In the genomic region with DNA sequence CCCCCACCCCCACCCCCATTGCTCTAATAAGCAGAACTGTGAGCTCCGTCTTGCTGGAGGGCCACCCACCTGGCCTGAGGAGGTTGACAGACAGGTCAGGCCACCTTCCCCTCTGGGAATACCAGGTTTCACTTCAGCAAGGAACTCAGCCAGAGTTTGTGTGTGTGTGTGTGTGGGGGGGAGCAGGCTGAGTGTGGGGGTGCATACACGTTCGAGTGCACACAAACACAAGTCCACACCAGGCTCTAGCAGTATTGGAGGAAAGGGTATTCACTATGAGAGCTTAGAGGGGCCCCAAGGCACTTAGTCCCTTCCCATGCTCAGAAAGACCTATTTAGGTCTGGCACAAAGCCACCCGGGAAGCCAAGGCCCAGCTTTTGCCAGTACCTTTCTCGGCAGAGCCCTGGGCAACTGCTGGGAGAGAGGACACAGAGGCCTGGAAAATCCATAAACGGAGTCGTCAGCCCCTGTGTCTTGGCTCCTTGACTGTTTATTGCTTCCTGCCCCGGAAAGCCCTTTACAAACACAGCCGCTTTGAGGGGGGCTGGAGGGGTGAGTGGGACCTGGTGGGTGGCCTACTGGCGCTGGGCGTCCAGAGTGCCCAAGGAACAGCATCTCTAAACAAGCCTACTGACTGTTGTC, we compare ENCODE assay signal across 9 mouse cellular contexts. TPM values are rescaled to one million over a fixed set of nuclear protein-coding genes. Genes with fewer than 3 reads are reported as not detected.
A peak's percentile ranks its signal among the peaks of the same experiment; 100 is the strongest.
DNase-seq lines count a peak whose midpoint lies in the region; ATAC-seq and TF ChIP-seq lines count a peak whose summit lies in the region.
"Had no signal": no experiment of that assay in that cellular context is flagged by ENCODE, and none has a peak within 500 bp of the region (broad histone marks: within the 10 kb centered on the region; RNA-seq: fewer than 3 reads in every experiment).

No protein-coding gene starts in this region.

- no peak for TF ChIP-seq CTCF in liver, postnatal 0 days (IDR thresholded peaks at IDR 0.05; ENCODE audit: low read depth)
- TF ChIP-seq CTCF in hindbrain, postnatal 0 days (IDR thresholded peaks at IDR 0.05; ENCODE audit: low read depth) = no peak
- TF ChIP-seq CTCF in lung, adult 2 months (IDR thresholded peaks at IDR 0.05; ENCODE audit: insufficient read depth, low read length) = no peak

- H3K9me3 ChIP-seq in liver, embryonic 11.5 days (ENCODE audit: control insufficient read depth, low read length) = no peaks in the 10 kb centered on the region
- H3K9me3 ChIP-seq in liver, postnatal 0 days (ENCODE audit: low read length) = no peaks in the 10 kb centered on the region
- H3K9me3 ChIP-seq in hindbrain, postnatal 0 days (ENCODE audit: low read length) = no peaks in the 10 kb centered on the region

- DNase-seq in liver, embryonic 11.5 days (ENCODE audit: low spot score) = no peak
- DNase-seq in liver, postnatal 0 days = no peak
- peak; percentile 78 for DNase-seq in cerebellum, adult 9-10 months
- peak; percentile 57 for DNase-seq in gastrocnemius, postnatal 10 days
- peak; percentile 65 for DNase-seq in hindbrain, postnatal 0 days (ENCODE audit: low spot score)
- peak; percentile 62 for DNase-seq in lung, adult 2 months
- DNase-seq in spleen, postnatal 36 days (ENCODE audit: low spot score in 2 of 2) = peak; percentile 81

- H3K9ac ChIP-seq in liver, embryonic 11.5 days (ENCODE audit: low read depth, low read length) = no peak overlapping the region
- no peak overlapping the region for H3K9ac ChIP-seq in liver, postnatal 0 days (replicated peaks)
- 0 out of 2 replicates have a peak overlapping the region, but pooled peaks have one; percentile 33 for H3K9ac ChIP-seq in hindbrain, postnatal 0 days (replicated peaks; ENCODE audit: low read length)

- peaks cover 60% of the 10 kb centered on the region for H3K4me1 ChIP-seq in liver, embryonic 11.5 days (replicated peaks; ENCODE audit: control insufficient read depth, insufficient read depth, low read length)
- peaks cover 32% of the 10 kb centered on the region for H3K4me1 ChIP-seq in liver, postnatal 0 days (ENCODE audit: insufficient read depth)
- H3K4me1 ChIP-seq in hindbrain, postnatal 0 days (ENCODE audit: insufficient read depth, low read length) = 0 out of 2 replicates have a peak, but pooled peaks cover 5% of the 10 kb centered on the region
- peaks cover 52% of the 10 kb centered on the region for H3K4me1 ChIP-seq in lung, adult 2 months (ENCODE audit: control insufficient read depth, insufficient read depth, low read length)

- ATAC-seq in liver, embryonic 11.5 days (replicated peaks; ENCODE audit: low FRiP score) = no peak
- no peak for ATAC-seq in liver, postnatal 0 days
- peak; percentile 80 for ATAC-seq in hindbrain, postnatal 0 days
- ATAC-seq in inflammation-experienced regulatory T-cells, adult 6 months = no peak
- ATAC-seq: Patski had no signal

- TF ChIP-seq POLR2A in lung, adult 2 months (IDR thresholded peaks at IDR 0.05; ENCODE audit: borderline replicate concordance, extremely low read depth, low read depth, low read length) = no peak

- WGBS in liver, embryonic 11.5 days = 38% methylated on average over 11 of the region's 11 CpGs
- 44% methylated on average over 11 of the region's 11 CpGs for WGBS in liver, postnatal 0 days (ENCODE audit: insufficient replicate concordance)
- WGBS in hindbrain, postnatal 0 days = 9% methylated on average over 11 of the region's 11 CpGs
- WGBS in lung, adult 2 months = 15% methylated on average over 11 of the region's 11 CpGs

- H3K27me3 ChIP-seq in liver, embryonic 11.5 days (replicated peaks; ENCODE audit: control insufficient read depth, insufficient read depth, low read length) = 0 out of 2 replicates have a peak, but pooled peaks cover 3% of the 10 kb centered on the region
- no peaks in the 10 kb centered on the region for H3K27me3 ChIP-seq in liver, postnatal 0 days (ENCODE audit: insufficient read depth, low read length)
- no peaks in the 10 kb centered on the region for H3K27me3 ChIP-seq in hindbrain, postnatal 0 days (ENCODE audit: insufficient read depth, low read length)
- H3K27me3 ChIP-seq: Patski had no signal

- H3K4me2 ChIP-seq in liver, embryonic 11.5 days = no peak overlapping the region
- H3K4me2 ChIP-seq in liver, postnatal 0 days (ENCODE audit: low read depth, low read length) = no peak overlapping the region
- no peak overlapping the region for H3K4me2 ChIP-seq in hindbrain, postnatal 0 days (ENCODE audit: low read depth, low read length)

- H3K36me3 ChIP-seq in liver, embryonic 11.5 days (ENCODE audit: control insufficient read depth, insufficient read depth, low read length) = no peaks in the 10 kb centered on the region
- no peaks in the 10 kb centered on the region for H3K36me3 ChIP-seq in liver, postnatal 0 days (replicated peaks; ENCODE audit: insufficient read depth, low read length)
- no peaks in the 10 kb centered on the region for H3K36me3 ChIP-seq in hindbrain, postnatal 0 days (ENCODE audit: insufficient read depth, low read length)

- H3K4me3 ChIP-seq in liver, embryonic 11.5 days (ENCODE audit: low read depth, low read length) = no peak overlapping the region
- H3K4me3 ChIP-seq in liver, postnatal 0 days (ENCODE audit: low read depth, low read length) = no peak overlapping the region
- H3K4me3 ChIP-seq in hindbrain, postnatal 0 days (ENCODE audit: low read length) = no peak overlapping the region
- no peak overlapping the region for H3K4me3 ChIP-seq in lung, adult 2 months (replicated peaks; ENCODE audit: extremely low read depth, low read depth, low read length)

- TF ChIP-seq EP300 in liver, postnatal 0 days (IDR thresholded peaks at IDR 0.05; ENCODE audit: low read depth) = no peak

- 0 out of 2 replicates have a peak overlapping the region, but pooled peaks have one; percentile 25 for H3K27ac ChIP-seq in liver, embryonic 11.5 days (ENCODE audit: low read depth, low read length)
- no peak overlapping the region for H3K27ac ChIP-seq in liver, postnatal 0 days (ENCODE audit: low read depth)
- H3K27ac ChIP-seq in hindbrain, postnatal 0 days = peak overlapping the region; percentile 73

RNA-seq across cellular contexts. Expression of gene Cuedc1, which starts 50.9 kb away (rescaled TPM):
- polyA plus RNA-seq in liver, embryonic 11.5 days (2014; fragmentation: Nextera tagmentation; extraction: Ambion mirVana) = 5.3 and 6.9 TPM in 2 replicates
- 1.2 and 1.6 TPM in 2 replicates for polyA plus RNA-seq in liver, postnatal 0 days (2015; fragmentation: Nextera tagmentation; extraction: Ambion mirVana)
- 10 to 100 TPM; 50.5 to 60.6 TPM for total RNA-seq in gastrocnemius, postnatal 10 days (2021)
- total RNA-seq in hindbrain, postnatal 0 days (2014; rRNA removed) = 33.6 and 44.6 TPM in 2 replicates
- polyA plus RNA-seq in hindbrain, postnatal 0 days (2015; fragmentation: Nextera tagmentation; extraction: Ambion mirVana) = 35.8 and 40.9 TPM in 2 replicates
- 40.7 and 42.9 TPM in 2 replicates for polyA plus RNA-seq in lung, adult 2 months (2012; rRNA removed)
- 1 to 10 TPM; 2.0 to 6.4 (median 5.2) TPM for polyA plus RNA-seq in inflammation-experienced regulatory T-cells, adult 6 months (2017; shearing (Covaris generic))

RNA-seq across cellular contexts. Expression of gene Mrps23, which starts 55.4 kb away (rescaled TPM):
- polyA plus RNA-seq in liver, embryonic 11.5 days (2014; fragmentation: Nextera tagmentation; extraction: Ambion mirVana) = 73.7 and 79.5 TPM in 2 replicates
- 28.7 and 29.3 TPM in 2 replicates for polyA plus RNA-seq in liver, postnatal 0 days (2015; fragmentation: Nextera tagmentation; extraction: Ambion mirVana)
- total RNA-seq in gastrocnemius, postnatal 10 days (2021) = 100 to 1,000 TPM; 121 to 133 TPM
- 29.0 and 48.7 TPM in 2 replicates for total RNA-seq in hindbrain, postnatal 0 days (2014; rRNA removed)
- polyA plus RNA-seq in hindbrain, postnatal 0 days (2015; fragmentation: Nextera tagmentation; extraction: Ambion mirVana) = 66.4 and 67.1 TPM in 2 replicates
- polyA plus RNA-seq in lung, adult 2 months (2012; rRNA removed) = 23.3 and 39.0 TPM in 2 replicates
- polyA plus RNA-seq in inflammation-experienced regulatory T-cells, adult 6 months (2017; shearing (Covaris generic)) = 100 to 1,000 TPM in 2 of 3 experiments, 10 to 100 TPM in 1; 75.3 to 134 (median 101) TPM

Comparison
In these comparisons a context has a peak if more than half of its experiments do, and no peak if none do; other contexts are left out.
1. DNase-seq: peak in cerebellum, adult 9-10 months (single experiment), gastrocnemius, postnatal 10 days (single experiment), hindbrain, postnatal 0 days (single experiment), lung, adult 2 months (single experiment) and spleen, postnatal 36 days (2 of 2); none in liver, embryonic 11.5 days (single experiment) and liver, postnatal 0 days (single experiment).